Mouse (Mus musculus): ENCODE measurements around the gene Syt17.

- no peak for TF ChIP-seq TCF12 (IDR thresholded peaks at IDR 0.05; ENCODE audit: low read depth, low read length)
- no peak for TF ChIP-seq ZC3H11A (IDR thresholded peaks at IDR 0.05; ENCODE audit: low read depth, low read length)
- no peak for TF ChIP-seq EP300 (IDR thresholded peaks at IDR 0.05; ENCODE audit: low read length)
- TF ChIP-seq MAX (IDR thresholded peaks at IDR 0.05; ENCODE audit: low read length): no peak
- TF ChIP-seq ZNF384 (IDR thresholded peaks at IDR 0.05; ENCODE audit: low read depth, low read length): no peak
- no peak for TF ChIP-seq GABPA (IDR thresholded peaks at IDR 0.05; ENCODE audit: insufficient replicate concordance, low read depth, low read length)
- no peak for TF ChIP-seq BHLHE40 (IDR thresholded peaks at IDR 0.05; ENCODE audit: low read depth, low read length)
- TF ChIP-seq CTCF (conservative IDR thresholded peaks at IDR 0.05 in 1 of 2, IDR thresholded peaks at IDR 0.05 in 1 of 2; ENCODE audit: low read depth in 2 of 2, low read length in 2 of 2): peak in 1 of 2 experiments; percentile 33; a peak in 1 of 4 replicates
- no peak for TF ChIP-seq USF2 (conservative IDR thresholded peaks at IDR 0.05; ENCODE audit: low read depth, low read length)
- no peak for TF ChIP-seq POLR2A (IDR thresholded peaks at IDR 0.05; ENCODE audit: low read depth, low read length)
- TF ChIP-seq UBTF (IDR thresholded peaks at IDR 0.05; ENCODE audit: low read depth, low read length): no peak
Observed at GRCm38 (mm10) chr7:118364353-118365007, 83.5 kb downstream of the Syt17 start.
